Mouse (Mus musculus) erythroblast, embryonic 14.5 days (primary cell): Measurements from ENCODE around the gene Rpl22.

ENCODE experiments used
- GATA1 ChIP-seq: IDR thresholded peaks from 2 replicates; pipeline ENCODE4 v1.6.1; 2012; ENCODE audit warnings: low read length, inconsistent platforms, mixed read lengths
- TAL1 ChIP-seq: IDR thresholded peaks from 3 replicates; pipeline ENCODE4 v1.6.1; 2012; ENCODE audit warnings: low read length, inconsistent platforms, mixed read lengths

DNA sequence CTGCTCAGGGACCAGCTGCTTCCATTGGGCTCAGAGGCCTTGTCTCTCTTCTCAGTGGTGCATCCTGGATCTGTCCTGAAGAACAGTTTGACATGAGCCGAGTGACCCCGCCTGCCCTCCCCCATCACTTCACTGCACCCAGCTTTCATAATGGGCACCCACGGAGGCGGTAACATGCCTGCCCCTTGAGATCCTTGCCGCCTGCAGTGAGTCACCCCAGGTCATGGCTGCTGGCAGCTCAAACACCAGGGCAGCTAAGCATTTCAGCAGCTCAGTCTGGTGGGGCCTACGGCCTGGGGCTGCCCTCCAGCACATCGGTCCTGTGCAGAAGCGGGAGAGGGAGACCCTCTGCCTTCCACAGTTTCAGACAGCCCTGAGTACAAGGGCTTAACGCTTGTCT lies 18.0 kb upstream of the Rpl22 start:
- TF ChIP-seq GATA1 (no peak), TAL1 (no peak)
